Mouse (Mus musculus): ENCODE data around the gene Hkdc1.

The Hkdc1 gene

GRCm38 (mm10) chr10:62379808-62380207 is 42.5 kb downstream of the Hkdc1 start, which contains the start of gene Hk1:
Gene Hk1, minus strand, starts transcription at chr10:62379908.
- no peak for DNase-seq (ENCODE audit: low spot score)

DNA sequence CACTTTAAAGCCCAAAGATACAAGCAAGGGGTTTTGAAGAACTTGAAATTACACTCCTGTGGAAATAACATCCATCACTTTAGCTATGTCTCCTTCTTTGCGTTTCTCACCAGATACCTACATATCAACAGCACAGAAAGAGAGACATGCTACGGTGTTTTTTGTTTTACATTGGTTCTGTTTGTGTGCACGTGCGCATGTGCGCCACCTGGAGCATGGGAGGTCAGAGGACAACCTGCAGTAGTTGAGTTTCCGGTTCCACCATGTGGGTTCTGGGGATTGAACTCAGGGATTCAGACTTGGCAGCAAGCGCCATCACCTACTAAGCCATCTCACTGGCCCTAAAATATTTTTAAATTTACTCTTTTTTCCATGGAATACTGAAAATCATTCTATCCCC is 63.5 kb downstream of the Hkdc1 start:
- DNase-seq (ENCODE audit: low spot score): no peak

GRCm38 (mm10) chr10:62356105-62356730 is 66.1 kb downstream of the Hkdc1 start:
- DNase-seq (ENCODE audit: low spot score): no peak

DNA sequence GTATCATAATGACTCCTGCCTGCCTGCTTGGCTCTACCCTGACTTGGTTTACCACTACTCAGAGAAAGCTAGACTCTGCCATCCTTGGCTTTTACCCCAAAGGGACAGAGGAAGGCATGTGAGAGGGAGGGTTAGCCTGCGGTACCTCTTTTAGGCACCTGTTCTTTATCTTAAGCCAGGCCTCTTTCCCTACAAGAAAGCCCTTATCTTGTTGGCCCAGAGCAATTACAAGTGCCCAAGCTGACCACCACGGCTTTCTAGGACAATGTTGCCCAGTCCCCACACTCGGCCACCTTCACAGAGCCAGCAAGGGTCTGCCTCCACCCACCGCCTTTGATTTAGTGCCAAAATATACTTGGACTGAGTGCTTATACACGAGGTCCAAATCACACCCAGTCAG is 77.1 kb downstream of the Hkdc1 start:
- no peak for DNase-seq (ENCODE audit: low spot score)

GRCm38 (mm10) chr10:62344004-62344752 is 78.1 kb downstream of the Hkdc1 start:
- DNase-seq (ENCODE audit: low spot score): no peak

DNA sequence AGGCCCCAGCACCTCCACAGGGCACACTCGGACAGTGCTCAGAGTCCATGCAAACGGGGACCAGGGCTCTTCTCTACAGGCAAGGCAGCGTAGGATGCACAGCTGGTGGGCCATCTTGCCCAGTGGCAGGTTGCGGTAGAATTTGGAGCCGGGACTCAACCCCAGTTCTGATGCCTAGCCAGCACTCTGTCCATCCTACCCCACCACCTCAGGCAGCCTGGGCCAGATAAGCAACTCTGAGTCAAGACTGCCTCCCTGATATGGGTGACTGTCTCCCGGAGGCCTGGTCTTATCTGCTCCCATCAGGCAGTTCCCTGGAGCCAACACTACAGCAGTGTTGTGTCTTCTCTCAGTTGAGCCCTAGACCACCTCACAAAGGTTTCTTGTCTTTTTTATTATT is 79.8 kb downstream of the Hkdc1 start:
- no peak for DNase-seq (ENCODE audit: low spot score)

DNA sequence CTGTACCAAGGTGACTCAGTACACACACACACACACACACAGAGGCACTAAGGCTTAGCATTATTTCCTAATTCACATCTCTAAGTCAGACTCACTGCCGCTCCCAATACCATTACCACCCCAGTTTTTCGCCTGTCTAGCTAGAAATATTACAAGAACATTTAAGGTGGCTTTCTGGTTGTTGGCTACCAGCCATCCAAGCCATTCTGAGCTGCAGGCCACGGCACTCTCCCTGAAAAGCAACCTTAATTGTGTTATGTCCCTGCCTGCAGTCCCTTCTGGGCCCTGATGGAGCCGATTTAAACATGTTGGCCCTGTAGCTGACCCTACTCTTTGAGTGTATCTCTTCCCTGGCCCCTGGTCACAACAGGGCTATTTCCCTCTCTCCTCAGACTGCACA is 80.3 kb downstream of the Hkdc1 start:
- DNase-seq (ENCODE audit: low spot score): no peak

- no peak for DNase-seq (ENCODE audit: low spot score)
These were observed 81.3 kb downstream of the Hkdc1 start for GRCm38 (mm10) chr10:62340991-62341390.

GRCm38 (mm10) chr10:62340095-62340731 is 82.1 kb downstream of the Hkdc1 start:
- peak; percentile 99 for DNase-seq (ENCODE audit: low spot score)

DNA sequence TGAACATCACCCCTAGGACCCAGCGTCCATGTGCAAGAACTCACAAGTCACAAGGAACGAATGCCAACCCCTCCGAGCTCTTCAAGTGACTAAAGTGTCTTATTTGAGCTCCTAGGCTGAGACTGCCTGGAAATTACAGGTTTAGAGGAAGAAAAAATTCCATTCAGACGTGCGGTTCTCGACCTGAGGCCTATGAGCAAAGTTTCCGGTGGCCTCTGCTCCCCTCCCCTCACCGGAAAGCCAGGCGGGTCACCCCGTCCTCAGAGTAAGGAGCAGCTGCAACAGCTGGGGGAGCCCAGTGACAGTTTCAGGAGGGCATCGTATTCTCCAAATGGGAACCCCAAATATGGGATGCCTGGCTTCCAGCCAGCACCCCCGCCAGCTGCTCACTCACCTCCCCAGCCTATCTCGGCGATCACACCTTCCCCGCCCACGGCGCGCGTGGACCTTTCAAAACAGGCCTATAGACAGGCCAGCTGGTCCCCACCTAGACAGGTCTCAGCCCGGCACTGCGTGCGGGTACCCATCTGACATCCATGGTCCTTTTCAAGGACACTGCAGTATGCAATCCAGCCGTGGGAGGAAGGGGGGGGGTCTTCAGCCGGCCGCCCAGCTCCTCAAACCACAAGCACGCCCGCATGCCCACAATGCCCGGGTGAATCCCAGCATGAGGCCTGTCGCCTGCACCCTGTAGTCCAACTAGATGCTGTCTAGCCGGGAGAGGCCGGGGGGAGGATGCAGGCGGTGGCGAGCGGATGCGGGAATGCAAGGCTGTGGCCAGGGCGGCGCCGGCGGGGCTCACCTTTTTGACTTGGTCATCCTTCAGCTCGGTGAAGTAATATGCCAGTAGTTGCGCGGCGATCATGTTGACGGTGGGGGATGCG is 82.8 kb downstream of the Hkdc1 start:
- peak; percentile 61 for DNase-seq (ENCODE audit: low spot score)

- DNase-seq (ENCODE audit: low spot score): no peak
These were observed 83.7 kb downstream of the Hkdc1 start for GRCm38 (mm10) chr10:62338626-62339025.

- DNase-seq (ENCODE audit: low spot score): no peak
These were observed 84.1 kb downstream of the Hkdc1 start for GRCm38 (mm10) chr10:62338176-62338575.

DNA sequence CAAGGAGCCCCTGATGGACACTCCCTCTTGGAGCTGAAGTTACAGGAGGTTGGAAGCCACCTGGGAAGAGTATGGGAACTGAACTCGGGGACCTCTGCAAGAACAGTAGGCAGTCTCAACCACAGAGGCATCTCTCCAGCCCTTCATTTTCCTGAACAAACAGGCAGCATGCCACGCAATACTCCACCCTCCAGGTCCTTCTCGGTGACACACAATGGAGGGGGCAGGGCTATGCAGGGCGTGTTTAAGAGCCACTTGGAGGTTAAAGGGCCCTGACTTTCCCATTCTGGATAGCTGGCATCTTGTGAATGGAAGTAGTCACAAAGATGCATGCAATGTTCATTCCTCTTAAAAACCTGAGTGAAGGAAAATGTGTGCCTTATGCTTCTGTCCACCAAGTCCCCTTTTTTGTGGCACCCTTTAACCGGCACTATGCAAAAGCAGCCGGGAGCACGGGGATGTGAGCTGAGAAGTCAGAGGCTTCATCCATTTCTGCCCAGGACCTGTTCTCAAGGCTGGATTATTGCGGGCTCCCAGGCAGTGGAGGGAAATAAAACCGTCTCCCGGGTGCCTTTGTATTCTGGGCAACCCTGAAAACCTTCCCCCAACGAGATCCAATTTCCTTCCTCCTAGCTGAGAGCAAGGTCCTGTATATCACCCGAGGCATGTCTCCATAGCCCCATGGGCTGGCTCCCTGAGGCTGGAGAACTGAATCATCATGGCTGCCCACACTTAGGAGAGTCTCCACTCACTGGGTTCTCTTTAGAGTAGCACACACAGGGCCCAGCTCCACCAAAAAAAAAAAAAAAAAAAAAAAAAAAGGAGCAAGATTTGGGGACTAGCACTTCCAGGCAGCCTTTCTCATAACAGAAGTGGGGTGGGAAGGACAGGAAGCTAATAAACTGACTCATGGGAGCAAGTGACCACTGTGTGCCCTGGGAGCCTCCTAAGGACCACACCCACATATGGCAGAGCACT is 85.4 kb downstream of the Hkdc1 start:
- no peak for DNase-seq (ENCODE audit: low spot score)

- DNase-seq (ENCODE audit: low spot score): no peak
These were observed 86.9 kb downstream of the Hkdc1 start for GRCm38 (mm10) chr10:62335423-62335776.

GRCm38 (mm10) chr10:62334686-62335422 is 87.4 kb downstream of the Hkdc1 start:
- no peak for DNase-seq (ENCODE audit: low spot score)

- no peak for DNase-seq (ENCODE audit: low spot score)
These were observed 89.0 kb downstream of the Hkdc1 start for GRCm38 (mm10) chr10:62333269-62333668.
